In genomic region chr11:101885232-101885631, GRCm38 (mm10) we compare ENCODE assay signal across 11 mouse cellular contexts. TPM values are rescaled to one million over a fixed set of nuclear protein-coding genes. Genes with fewer than 3 reads are reported as not detected.
DNase-seq lines count a peak whose midpoint lies in the region; ATAC-seq and TF ChIP-seq lines count a peak whose summit lies in the region.
"Had no signal": no experiment of that assay in that cellular context is flagged by ENCODE, and none has a peak within 500 bp of the region (broad histone marks: within the 10 kb centered on the region; RNA-seq: fewer than 3 reads in every experiment).

No protein-coding gene starts in this region.

- ATAC-seq in heart, embryonic 15.5 days (replicated peaks; ENCODE audit: insufficient number of reproducible peaks, insufficient read depth, low FRiP score, low read depth) = peak; percentile 51

- peak; percentile 52 for DNase-seq in adrenal gland, postnatal 14 days
- no peak for DNase-seq in adrenal gland, adult 18-20 months (ENCODE audit: low spot score in 2 of 2)
- DNase-seq in 3T3-L1 (ENCODE audit: low read depth, low spot score) (peak; percentile 8), adipocyte (ENCODE audit: low spot score) (no peak)
- no peak for DNase-seq in lung, adult 2 months
- DNase-seq in thymus, postnatal 0 days (ENCODE audit: low spot score) = no peak
- DNase-seq in c-Kit-positive CD71-positive TER-119-positive erythroid progenitor cells, embryonic 14.5 days (ENCODE audit: low spot score) = no peak
- DNase-seq: adrenal gland, postnatal 10 days; gastrocnemius, postnatal 36 days had no signal

- H3K36me3 ChIP-seq in heart, embryonic 15.5 days = no peaks in the 10 kb centered on the region
- H3K36me3 ChIP-seq: liver, embryonic 15.5 days had no signal

- no peaks in the 10 kb centered on the region for H3K27me3 ChIP-seq in heart, embryonic 15.5 days

- peaks cover 75% of the 10 kb centered on the region for H3K4me1 ChIP-seq in heart, embryonic 15.5 days (replicated peaks)
- peaks cover 14% of the 10 kb centered on the region for H3K4me1 ChIP-seq in lung, adult 2 months (ENCODE audit: control insufficient read depth, insufficient read depth, low read length)

- no peak for TF ChIP-seq CTCF in lung, adult 2 months (IDR thresholded peaks at IDR 0.05; ENCODE audit: insufficient read depth, low read length)

- WGBS in heart, embryonic 15.5 days = 6% methylated on average over 6 of the region's 6 CpGs
- WGBS in lung, adult 2 months = 9% methylated on average over 6 of the region's 6 CpGs

- H3K9me3 ChIP-seq in heart, embryonic 15.5 days (replicated peaks) = no peaks in the 10 kb centered on the region
- H3K9me3 ChIP-seq: liver, embryonic 15.5 days had no signal

- no peak overlapping the region for H3K4me3 ChIP-seq in heart, embryonic 15.5 days
- no peak overlapping the region for H3K4me3 ChIP-seq in lung, adult 2 months (replicated peaks; ENCODE audit: extremely low read depth, low read depth, low read length)
- H3K4me3 ChIP-seq: liver, embryonic 15.5 days had no signal

- peak overlapping the region; percentile 30; the same call in 1 of the 2 replicates for H3K9ac ChIP-seq in heart, embryonic 15.5 days
- H3K9ac ChIP-seq: liver, embryonic 15.5 days had no signal

- peak overlapping the region; percentile 47 for H3K4me2 ChIP-seq in heart, embryonic 15.5 days
- H3K4me2 ChIP-seq: liver, embryonic 15.5 days had no signal

- 0 out of 2 replicates have a peak, but pooled peaks have one; percentile 23 for TF ChIP-seq POLR2A in lung, adult 2 months (IDR thresholded peaks at IDR 0.05; ENCODE audit: borderline replicate concordance, extremely low read depth, low read depth, low read length)

- H3K27ac ChIP-seq in heart, embryonic 15.5 days = peak overlapping the region; percentile 73
- H3K27ac ChIP-seq: liver, embryonic 15.5 days had no signal

RNA-seq across cellular contexts. Expression of gene Meox1, which starts 8.9 kb away (rescaled TPM):
- total RNA-seq in adrenal gland, postnatal 14 days (2021) = 8.4 and 9.2 TPM in 2 replicates
- 1 to 10 TPM; 1.8 to 4.2 TPM for total RNA-seq in adrenal gland, adult 18-20 months (2021)
- 15.7 and 19.8 TPM in 2 replicates for polyA plus RNA-seq in heart, embryonic 15.5 days (2015; fragmentation: Nextera tagmentation; extraction: Ambion mirVana)
- 4.3 and 4.4 TPM in 2 replicates for polyA plus RNA-seq in lung, adult 2 months (2012; rRNA removed)
- polyA plus RNA-seq in thymus, postnatal 0 days (2015; fragmentation: Nextera tagmentation; extraction: Ambion mirVana) = 2.8 and 3.6 TPM in 2 replicates

Comparison
In these comparisons a context has a peak if more than half of its experiments do, and no peak if none do; other contexts are left out.
1. DNase-seq: peak in adrenal gland, postnatal 14 days (single experiment) and 3T3-L1 (single experiment); none in adrenal gland, adult 18-20 months (0 of 2), lung, adult 2 months (single experiment), thymus, postnatal 0 days (single experiment), c-Kit-positive CD71-positive TER-119-positive erythroid progenitor cells, embryonic 14.5 days (single experiment) and adipocyte (single experiment).